Mouse (Mus musculus) induced T-regulatory cell, adult 2 months (primary cell): ENCODE data around the gene Tgfb1.
"Not testable (repeated sequence)": the region's sequence is repeated elsewhere in the genome, so short reads cannot be mapped to it uniquely, and the experiment has no call there.

ENCODE experiments used
- DNase-seq: peaks from one replicate; pipeline ENCODE4 v3.0.0-alpha.2; 2012; ENCODE audit warnings: low read depth

The Tgfb1 gene

GRCm38 (mm10) chr7:25705801-25706251 is 19.0 kb downstream of the Tgfb1 start:
- peak; percentile 40 for DNase-seq

GRCm38 (mm10) chr7:25706578-25707170 is 19.9 kb downstream of the Tgfb1 start:
- no peak for DNase-seq

- DNase-seq: peak; percentile 67
Observed at GRCm38 (mm10) chr7:25707581-25708292, 20.9 kb downstream of the Tgfb1 start.

- no peak for DNase-seq
Observed at GRCm38 (mm10) chr7:25709961-25710360, 23.2 kb downstream of the Tgfb1 start.

GRCm38 (mm10) chr7:25710519-25711130 is 23.8 kb downstream of the Tgfb1 start:
- DNase-seq: peak; percentile 28

GRCm38 (mm10) chr7:25711165-25711564 is 24.4 kb downstream of the Tgfb1 start:
- DNase-seq: peak; percentile 15

GRCm38 (mm10) chr7:25711731-25712197 is 25.0 kb downstream of the Tgfb1 start:
- DNase-seq: peak; percentile 25

- DNase-seq: no peak
Observed at GRCm38 (mm10) chr7:25712801-25713200, 26.0 kb downstream of the Tgfb1 start.

GRCm38 (mm10) chr7:25714581-25714980 is 27.8 kb downstream of the Tgfb1 start:
- DNase-seq: no peak

GRCm38 (mm10) chr7:25715731-25716271 is 29.0 kb downstream of the Tgfb1 start:
- no peak for DNase-seq

GRCm38 (mm10) chr7:25717478-25717877 is 30.7 kb downstream of the Tgfb1 start:
- DNase-seq: peak; percentile 25

- peak; percentile 99 for DNase-seq
Observed at GRCm38 (mm10) chr7:25718788-25719417, 32.1 kb downstream of the Tgfb1 start, which contains the start of gene Ccdc97. Gene Ccdc97 (minus strand): TSS chr7:25719088.

GRCm38 (mm10) chr7:25719761-25720610 is 33.2 kb downstream of the Tgfb1 start:
- peak; percentile 81 for DNase-seq

GRCm38 (mm10) chr7:25720760-25721159 is 34.0 kb downstream of the Tgfb1 start:
- no peak for DNase-seq

- DNase-seq: not testable (repeated sequence)
Observed at GRCm38 (mm10) chr7:25721776-25722175, 35.0 kb downstream of the Tgfb1 start.

- DNase-seq: no peak
Observed at GRCm38 (mm10) chr7:25725886-25726285, 39.1 kb downstream of the Tgfb1 start.

GRCm38 (mm10) chr7:25727800-25728199 is 41.0 kb downstream of the Tgfb1 start:
- no peak for DNase-seq

- no peak for DNase-seq
Observed at GRCm38 (mm10) chr7:25729396-25729795, 42.6 kb downstream of the Tgfb1 start.

GRCm38 (mm10) chr7:25729862-25730261 is 43.1 kb downstream of the Tgfb1 start:
- DNase-seq: no peak

GRCm38 (mm10) chr7:25731294-25732055 is 44.7 kb downstream of the Tgfb1 start:
- DNase-seq: no peak
